Mouse (Mus musculus) testis, adult 2 months (tissue): ENCODE measurements at regions not wholly inside any gene's neighbourhood (a gene's known extent, or its start where the extent isn't known, plus 50 kb on each side); places are given as distances from the start of the nearest gene placed in this dataset.

Experiments used
- CTCF ChIP-seq: fragments of 200-500 bp; IDR thresholded peaks from 2 replicates; pipeline ENCODE4 v1.5.1; 2012; ENCODE audit warnings: low read depth, mild to moderate bottlenecking, inconsistent platforms, low read length, moderate library complexity; ENCODE audit not compliant: control insufficient read depth, insufficient read depth, insufficient replicate concordance
- POLR2A ChIP-seq: fragments of 200-500 bp; IDR thresholded peaks from 2 replicates; pipeline ENCODE4 v1.6.1; 2012; ENCODE audit warnings: low read depth, mild to moderate bottlenecking, inconsistent platforms, low read length, moderate library complexity; ENCODE audit not compliant: control insufficient read depth

DNA sequence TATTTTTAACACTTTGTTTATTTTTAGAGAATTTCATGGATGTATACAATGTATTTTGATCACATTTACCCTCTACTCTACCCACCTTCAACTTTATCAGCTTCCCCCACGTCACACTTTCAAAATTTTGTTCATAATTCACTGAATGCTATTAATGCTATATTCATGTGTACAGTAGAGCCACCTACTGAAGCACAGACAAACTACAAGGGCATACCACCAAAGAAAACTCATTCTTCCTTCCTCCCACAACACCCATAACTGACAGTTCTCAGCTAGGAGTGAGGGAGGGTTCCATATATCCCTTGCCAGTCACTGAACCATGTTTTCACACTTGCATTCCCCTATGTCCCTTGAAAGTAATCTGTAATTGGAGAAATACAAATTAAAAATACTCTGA lies 89.7 kb upstream of the Rnf152 start:
- TF ChIP-seq CTCF (no peak), POLR2A (no peak)
